Mouse (Mus musculus) stomach, embryonic 14.5 days (tissue): ENCODE results near the gene Gcsh. TPM values are rescaled to one million over a fixed set of nuclear protein-coding genes. Genes with fewer than 3 reads are reported as not detected.

ENCODE experiments used
- ATAC-seq: fragments of 200-750 bp; cut with Nextera tagmentation; 2 replicates; pipeline ENCODE4 v1.8.0; 2017; ENCODE audit warnings: low read depth, moderate TSS enrichment; ENCODE audit not compliant: insufficient number of reproducible peaks, insufficient read depth, low FRiP score
- H3K27ac ChIP-seq: fragments of 300-500 bp; sonication (generic); 2 replicates; pipeline ENCODE4 v1.5.1; 2014; ENCODE audit warnings: mild to moderate bottlenecking, low read length, moderate library complexity, mixed read lengths
- H3K27me3 ChIP-seq: fragments of 300-500 bp; sonication (generic); 2 replicates; pipeline ENCODE4 v1.6.1; 2014; ENCODE audit warnings: low read length, control low read depth, mixed read lengths; ENCODE audit not compliant: control insufficient read depth, insufficient read depth
- H3K36me3 ChIP-seq: fragments of 300-500 bp; sonication (generic); 2 replicates; pipeline ENCODE4 v1.6.1; 2014; ENCODE audit warnings: mild to moderate bottlenecking, control low read depth, low read length, moderate library complexity, mixed read lengths; ENCODE audit not compliant: control insufficient read depth, insufficient read depth
- H3K4me1 ChIP-seq: fragments of 300-500 bp; sonication (generic); 2 replicates; pipeline ENCODE4 v1.6.1; 2014; ENCODE audit warnings: low read length, control low read depth, mixed read lengths; ENCODE audit not compliant: control insufficient read depth, insufficient read depth
- H3K4me2 ChIP-seq: fragments of 300-500 bp; sonication (generic); replicated peaks from 2 replicates; pipeline ENCODE4 v1.6.1; 2014; ENCODE audit warnings: low read depth, low read length, control low read depth
- H3K4me3 ChIP-seq: fragments of 300-500 bp; sonication (generic); 2 replicates; pipeline ENCODE4 v1.5.1; 2014; ENCODE audit warnings: low read depth, low read length, control low read depth
- H3K9ac ChIP-seq: fragments of 300-500 bp; sonication (generic); replicated peaks from 2 replicates; pipeline ENCODE4 v1.6.1; 2014; ENCODE audit warnings: low read depth, mild to moderate bottlenecking, control low read depth, low read length, moderate library complexity, mixed read lengths
- H3K9me3 ChIP-seq: fragments of 300-500 bp; sonication (generic); 2 replicates; pipeline ENCODE4 v1.6.1; 2016; ENCODE audit warnings: low read depth, low read length, control low read depth; ENCODE audit not compliant: control insufficient read depth
- WGBS: fragments of 180-500 bp; shearing (Covaris S2); extraction: QIAGEN DNeasy Blood & Tissue Kit; methylation state at CpG from one replicate; pipeline ENCODE4 v1.1.7; 2014; 5-methylcytosine and 5-hydroxymethylcytosine counted together
- polyA plus RNA-seq: library from polyadenylated mRNA; unstranded; fragments of >200 nt; fragmentation: Nextera tagmentation; extraction: Ambion mirVana; gene quantifications from 2 replicates; pipeline ENCODE4 v1.2.1, GENCODE M21; 2014

Gene Gcsh
- polyA plus RNA-seq, result 143 and 152 TPM in 2 replicates

DNA sequence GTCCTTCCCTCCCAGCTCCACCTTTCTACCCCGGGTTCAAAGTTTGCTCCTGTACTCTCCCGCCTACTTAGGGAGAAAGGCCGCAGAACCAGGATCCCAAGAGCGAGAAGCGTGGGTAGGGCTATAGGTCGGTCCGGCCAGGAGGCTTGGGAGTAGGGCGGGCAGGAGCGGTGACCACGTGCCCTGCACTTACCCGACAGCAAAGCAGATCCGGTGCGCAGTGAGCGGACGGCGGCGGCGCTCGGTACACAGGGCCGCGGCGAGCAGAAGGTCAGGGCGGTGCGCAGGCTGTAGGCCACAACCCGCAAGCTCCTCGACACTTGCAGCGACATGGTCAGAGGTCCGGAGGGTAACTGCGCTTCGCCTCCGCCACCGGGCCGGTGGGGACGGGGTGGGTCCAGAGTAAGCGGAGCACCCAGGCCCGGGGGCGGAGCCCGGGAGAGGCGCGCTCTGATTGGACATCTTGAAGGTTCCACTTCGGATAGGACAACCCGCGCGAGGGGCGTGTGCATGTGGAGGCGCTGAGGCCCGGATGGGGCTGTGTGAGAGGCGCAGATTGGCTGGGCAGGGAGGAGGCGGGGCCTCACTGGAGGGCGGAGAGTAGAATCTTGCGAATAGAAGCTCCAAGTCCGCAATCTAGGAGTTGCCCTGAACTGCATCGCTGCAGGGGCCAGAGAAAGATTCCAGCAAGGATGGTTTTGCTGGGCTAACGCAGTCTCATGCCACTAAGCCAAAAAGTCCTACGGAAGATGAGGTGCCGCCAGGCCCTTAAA, at the start of gene Gcsh:
TSS of gene Gcsh (minus strand) at position 443 of the 773 bp plus-strand sequence.
- under 1% methylated on average over 56 of the region's 56 CpGs for WGBS
- peak within 1 kb of the TSS; percentile 92 for H3K4me2 ChIP-seq
- H3K27me3 ChIP-seq, result no peaks in the 10 kb centered on the region
- ATAC-seq, result peak; percentile 100
- H3K36me3 ChIP-seq, result no peaks in the 10 kb centered on the region; the same call in 1 of the 2 replicates
- peaks cover 6% of the 10 kb centered on the region for H3K4me1 ChIP-seq
- H3K9me3 ChIP-seq, result no peaks in the 10 kb centered on the region
- H3K9ac ChIP-seq, result peak within 1 kb of the TSS; percentile 34; the same call in 1 of the 2 replicates
- H3K27ac ChIP-seq, result peak within 1 kb of the TSS; percentile 52; the same call in 1 of the 2 replicates
- peak within 1 kb of the TSS; percentile 67 for H3K4me3 ChIP-seq

DNA sequence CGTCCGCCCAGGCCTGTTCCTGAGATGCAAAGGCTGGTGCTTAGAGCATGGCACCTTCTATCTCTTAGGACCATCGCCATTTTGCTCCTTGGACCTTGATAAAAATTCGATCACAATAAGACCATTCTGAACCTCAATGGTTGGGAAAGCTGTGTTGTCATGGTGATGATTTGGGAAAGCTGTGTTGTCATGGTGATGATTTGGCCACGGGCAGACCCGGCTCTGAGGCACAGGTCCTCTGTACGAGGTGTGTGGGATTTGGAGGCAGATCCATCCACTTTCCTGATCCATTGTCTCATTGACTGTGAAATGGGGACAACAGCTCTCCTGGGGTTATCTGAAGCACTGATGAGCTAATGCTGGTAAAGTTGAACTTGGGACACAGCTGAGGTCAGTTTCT, 46.5 kb upstream of the Gcsh start:
- no peak for ATAC-seq
- Histone ChIP-seq H3K36me3 (no peaks in the 10 kb centered on the region), H3K9me3 (no peaks in the 10 kb centered on the region)

DNA sequence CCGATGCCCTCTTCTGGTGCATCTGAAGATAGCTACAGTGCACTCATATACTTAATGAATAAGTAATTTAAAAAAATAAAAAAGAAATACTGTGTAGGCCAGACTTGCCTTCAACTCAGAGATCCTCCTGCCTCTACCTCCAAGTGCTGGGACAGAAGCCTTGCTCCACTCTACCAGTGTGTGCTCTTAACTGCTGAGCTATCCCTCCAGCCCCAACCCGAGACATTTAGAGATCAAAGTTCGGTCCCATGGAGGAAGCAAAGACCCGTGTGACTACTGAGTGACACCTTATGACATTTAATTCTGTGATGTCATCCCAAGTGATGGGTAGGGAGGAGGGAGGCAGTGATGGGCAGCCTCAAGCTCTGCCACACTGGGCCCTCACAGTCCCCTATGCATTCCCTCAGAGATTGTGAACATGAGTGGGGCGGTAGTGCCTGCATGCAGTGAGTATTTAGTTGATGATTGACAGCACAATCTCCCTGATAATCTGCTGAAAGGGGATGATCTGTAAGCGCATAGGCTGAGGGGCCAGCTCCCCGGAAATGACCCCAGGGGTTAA, 44.1 kb upstream of the Gcsh start:
- ATAC-seq, result no peak
- no peak overlapping the region for H3K27ac ChIP-seq
- H3K27me3 ChIP-seq, result no peaks in the 10 kb centered on the region
- WGBS, result 82% methylated on average over 7 of the region's 7 CpGs
- no peak overlapping the region for H3K4me3 ChIP-seq
- no peak overlapping the region for H3K4me2 ChIP-seq
- H3K9me3 ChIP-seq, result no peaks in the 10 kb centered on the region
- H3K9ac ChIP-seq, result no peak overlapping the region
- H3K36me3 ChIP-seq, result no peaks in the 10 kb centered on the region
- H3K4me1 ChIP-seq, result no peaks in the 10 kb centered on the region

More for the DNA sequence above, 46.5 kb upstream of the Gcsh start:
- Histone ChIP-seq H3K4me2 (no peak overlapping the region), H3K4me1 (no peaks in the 10 kb centered on the region), H3K4me3 (no peak overlapping the region), H3K27ac (no peak overlapping the region), H3K27me3 (no peaks in the 10 kb centered on the region), H3K9ac (no peak overlapping the region)
- 70% methylated on average over 7 of the region's 7 CpGs for WGBS

- Histone ChIP-seq H3K27ac (no peak overlapping the region), H3K9ac (no peak overlapping the region), H3K4me2 (no peak overlapping the region), H3K36me3 (no peaks in the 10 kb centered on the region), H3K4me1 (no peaks in the 10 kb centered on the region), H3K27me3 (no peaks in the 10 kb centered on the region), H3K9me3 (no peaks in the 10 kb centered on the region), H3K4me3 (no peak overlapping the region)
- 79% methylated on average over 3 of the region's 3 CpGs for WGBS
- no peak for ATAC-seq
These were observed 40.1 kb upstream of the Gcsh start for GRCm38 (mm10) chr8:117033393-117033792.

DNA sequence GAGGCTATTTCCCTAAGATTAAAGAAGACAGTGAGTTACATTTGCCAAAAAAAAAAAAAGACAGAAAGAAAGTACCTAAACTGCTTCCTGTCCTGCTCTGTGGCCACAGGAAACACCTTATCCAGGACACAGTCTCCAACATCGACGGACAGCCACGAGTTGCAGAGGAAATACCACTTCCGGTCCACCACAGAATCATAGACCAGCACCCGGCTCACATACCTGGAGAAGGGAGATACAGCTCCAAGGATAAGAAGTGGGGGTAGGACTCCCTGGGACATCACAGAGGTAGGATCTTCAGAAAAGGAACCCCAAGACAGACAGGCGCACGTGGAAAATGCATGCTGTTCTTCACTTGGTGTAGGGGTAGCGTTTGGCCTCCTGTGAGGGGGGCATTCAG, 39.3 kb upstream of the Gcsh start:
- Histone ChIP-seq H3K36me3 (no peaks in the 10 kb centered on the region), H3K9ac (no peak overlapping the region), H3K4me1 (no peaks in the 10 kb centered on the region), H3K4me3 (no peak overlapping the region), H3K4me2 (no peak overlapping the region), H3K9me3 (no peaks in the 10 kb centered on the region), H3K27ac (no peak overlapping the region), H3K27me3 (no peaks in the 10 kb centered on the region)
- no peak for ATAC-seq
- WGBS, result 80% methylated on average over 8 of the region's 8 CpGs

DNA sequence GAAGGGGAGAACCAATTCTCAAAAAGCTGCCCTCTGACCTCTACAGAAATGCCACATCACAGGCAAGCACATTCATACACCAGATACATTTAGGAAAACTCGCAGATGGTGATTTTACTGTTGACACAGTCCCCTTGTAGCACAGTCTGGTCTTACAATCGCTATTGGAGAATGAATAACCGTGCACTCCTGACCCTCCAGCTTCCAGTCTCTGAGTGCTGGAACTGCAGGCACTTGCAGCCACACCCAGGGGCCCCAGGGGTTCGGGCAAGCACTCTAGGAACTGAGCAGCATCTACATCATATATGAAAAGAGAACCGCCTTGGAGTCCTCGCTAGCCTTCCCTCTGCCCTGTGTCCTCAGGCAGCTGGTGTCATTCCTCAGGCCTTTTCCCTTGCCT, 38.1 kb upstream of the Gcsh start:
- WGBS, result 41% methylated on average over 6 of the region's 6 CpGs
- Histone ChIP-seq H3K27me3 (no peaks in the 10 kb centered on the region), H3K9me3 (no peaks in the 10 kb centered on the region), H3K4me3 (no peak overlapping the region), H3K9ac (no peak overlapping the region), H3K4me1 (no peaks in the 10 kb centered on the region), H3K4me2 (no peak overlapping the region), H3K27ac (no peak overlapping the region), H3K36me3 (no peaks in the 10 kb centered on the region)
- ATAC-seq, result peak; percentile 81

GRCm38 (mm10) chr8:117028686-117029085, 35.3 kb upstream of the Gcsh start:
- no peaks in the 10 kb centered on the region for H3K4me1 ChIP-seq
- 87% methylated on average over 10 of the region's 10 CpGs for WGBS

DNA sequence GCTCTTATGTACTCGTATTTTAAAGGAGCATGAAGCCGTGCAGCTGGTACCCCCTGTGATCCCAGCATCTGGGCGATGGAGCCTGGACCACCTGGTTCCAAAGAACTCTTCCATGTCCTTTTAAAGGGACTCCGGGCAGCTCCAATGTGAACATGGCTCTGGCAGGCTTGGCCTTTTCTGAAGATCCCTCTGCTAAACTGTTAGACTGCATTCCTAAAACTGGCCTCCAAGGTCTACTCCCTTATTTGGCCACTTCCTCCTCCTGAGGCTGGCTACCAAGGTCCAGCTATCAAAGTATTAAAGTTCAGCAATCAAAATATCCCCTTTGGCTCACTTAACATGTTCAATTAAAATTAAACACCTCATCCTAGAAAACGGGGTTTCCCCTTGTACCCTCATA, 34.3 kb upstream of the Gcsh start:
- H3K27me3 ChIP-seq, result no peaks in the 10 kb centered on the region
- H3K9me3 ChIP-seq, result no peaks in the 10 kb centered on the region
- H3K4me3 ChIP-seq, result no peak overlapping the region
- no peak overlapping the region for H3K4me2 ChIP-seq
- 89% methylated on average over 5 of the region's 5 CpGs for WGBS
- H3K4me1 ChIP-seq, result no peaks in the 10 kb centered on the region
- ATAC-seq, result no peak
- no peak overlapping the region for H3K9ac ChIP-seq
- no peak overlapping the region for H3K27ac ChIP-seq
- H3K36me3 ChIP-seq, result no peaks in the 10 kb centered on the region

More at GRCm38 (mm10) chr8:117028686-117029085, 35.3 kb upstream of the Gcsh start:
- H3K9ac ChIP-seq, result no peak overlapping the region
- H3K4me2 ChIP-seq, result no peak overlapping the region
- no peak for ATAC-seq
- H3K9me3 ChIP-seq, result no peaks in the 10 kb centered on the region
- no peaks in the 10 kb centered on the region for H3K27me3 ChIP-seq
- no peak overlapping the region for H3K4me3 ChIP-seq
- no peaks in the 10 kb centered on the region for H3K36me3 ChIP-seq
- H3K27ac ChIP-seq, result no peak overlapping the region
